Mouse (Mus musculus) heart, postnatal 0 days (tissue): ENCODE data around the gene Akap3.

ENCODE experiments used
- CTCF ChIP-seq: IDR thresholded peaks from 2 replicates; pipeline ENCODE4 v1.5.1; 2016; ENCODE audit warnings: antibody characterized with exemption, control low read depth, low read depth
- EP300 ChIP-seq: IDR thresholded peaks from 2 replicates; pipeline ENCODE4 v1.6.1; 2016; ENCODE audit warnings: antibody characterized with exemption, low read depth

DNA sequence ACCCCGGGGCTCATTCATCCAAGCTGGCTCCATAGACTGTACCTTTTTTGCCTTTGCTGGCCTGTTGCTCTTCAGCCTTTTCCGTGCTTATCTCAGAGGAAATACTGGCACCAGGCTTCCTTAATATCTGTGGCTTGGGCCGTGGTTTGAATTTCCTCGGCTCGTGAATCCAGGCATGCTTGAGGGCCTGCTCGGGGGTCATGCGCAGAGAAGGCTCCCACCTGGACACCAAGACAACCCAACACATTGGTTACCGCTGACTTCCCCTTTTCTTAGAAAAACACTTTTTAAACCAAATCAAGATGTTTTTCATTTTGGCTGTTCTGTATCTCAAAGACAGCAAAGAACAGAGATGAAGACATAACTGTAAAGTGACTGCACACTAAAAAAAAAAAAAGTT is 24.2 kb downstream of the Akap3 start:
- TF ChIP-seq CTCF, result no peak
- no peak for TF ChIP-seq EP300
